Mouse (Mus musculus): ENCODE measurements around the gene Kremen1. TPM values are rescaled to one million over a fixed set of nuclear protein-coding genes. Genes with fewer than 3 reads are reported as not detected.

Gene Kremen1
- total and polyA plus RNA-seq, 3 experiments: 1.3 to 4.1 TPM; not detected in 1

DNA sequence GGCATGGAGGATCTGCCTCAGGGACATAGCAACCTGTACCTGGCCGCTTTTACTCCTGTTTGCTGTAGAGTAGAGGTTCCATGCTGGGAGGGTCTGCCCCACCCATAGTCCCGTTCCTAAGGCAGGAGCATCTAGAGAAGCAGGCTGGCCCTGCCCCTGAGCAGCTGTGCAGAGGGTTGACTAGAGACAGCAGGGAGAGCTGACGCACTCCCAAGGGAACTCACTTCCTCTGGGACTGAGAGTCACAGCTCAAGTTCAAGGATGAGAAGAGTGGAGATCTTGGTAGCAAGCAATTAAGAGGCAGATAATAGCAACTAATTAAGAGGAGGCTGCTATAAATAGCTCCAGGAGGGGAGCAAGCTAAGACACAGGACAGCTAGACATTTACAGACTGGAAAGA is 88.5 kb downstream of the Kremen1 start:
- no peaks in the 10 kb centered on the region for H3K27me3 ChIP-seq (ENCODE audit: control insufficient read depth in 1 of 2, insufficient read depth in 2 of 2, low read length in 2 of 2)
- H3K9me3 ChIP-seq (replicated peaks; ENCODE audit: insufficient read depth, low read length): no peaks in the 10 kb centered on the region
- no peak overlapping the region for H3K27ac ChIP-seq (ENCODE audit: control insufficient read depth, low read depth, low read length)
- no peak overlapping the region for H3K9ac ChIP-seq (ENCODE audit: control insufficient read depth, low read depth, low read length, poor library complexity, severe bottlenecking)
- no peaks in the 10 kb centered on the region for H3K79me2 ChIP-seq (ENCODE audit: control insufficient read depth, insufficient read depth, low read length, poor library complexity)
- H3K36me3 ChIP-seq (ENCODE audit: control insufficient read depth in 1 of 2, insufficient read depth in 2 of 2, low read length in 2 of 2): no peaks in the 10 kb centered on the region
- no peaks in the 10 kb centered on the region for H3K4me1 ChIP-seq (ENCODE audit: control insufficient read depth in 1 of 2, insufficient read depth in 2 of 2, low read length in 2 of 2)
- H3K4me3 ChIP-seq (ENCODE audit: control insufficient read depth in 1 of 2, insufficient read depth in 1 of 2, low read depth in 2 of 2, low read length in 2 of 2): no peak overlapping the region
- TF ChIP-seq GATA1 (IDR thresholded peaks at IDR 0.05; ENCODE audit: low read depth, low read length) (no peak), MYC (IDR thresholded peaks at IDR 0.05; ENCODE audit: low read depth, low read length) (no peak), POLR2A (IDR thresholded peaks at IDR 0.05; ENCODE audit: control insufficient read depth in 1 of 2, insufficient read depth in 1 of 2, low read depth in 1 of 2, low read length in 2 of 2, poor library complexity in 1 of 2) (no peak), SMC3 (IDR thresholded peaks at IDR 0.05; ENCODE audit: low read depth, low read length) (no peak), ZNF384 (IDR thresholded peaks at IDR 0.05; ENCODE audit: low read depth, low read length) (no peak), NELFE (IDR thresholded peaks at IDR 0.05; ENCODE audit: low read depth, low read length) (no peak), E2F4 (IDR thresholded peaks at IDR 0.05; ENCODE audit: borderline replicate concordance, low read depth, low read length) (no peak), GABPA (IDR thresholded peaks at IDR 0.05; ENCODE audit: low read depth, low read length) (no peak), ZC3H11A (IDR thresholded peaks at IDR 0.05; ENCODE audit: low read depth, low read length) (no peak), RAD21 (IDR thresholded peaks at IDR 0.05; ENCODE audit: low read depth, low read length) (no peak), ZKSCAN1 (IDR thresholded peaks at IDR 0.05; ENCODE audit: low read depth, low read length) (no peak), ETS1 (IDR thresholded peaks at IDR 0.05; ENCODE audit: low read depth, low read length) (no peak), UBTF (IDR thresholded peaks at IDR 0.05; ENCODE audit: borderline replicate concordance, insufficient read depth, low read depth, low read length) (no peak), TAL1 (IDR thresholded peaks at IDR 0.05; ENCODE audit: low read length) (no peak)
- no peak for DNase-seq (ENCODE audit: low read depth, low spot score)

DNA sequence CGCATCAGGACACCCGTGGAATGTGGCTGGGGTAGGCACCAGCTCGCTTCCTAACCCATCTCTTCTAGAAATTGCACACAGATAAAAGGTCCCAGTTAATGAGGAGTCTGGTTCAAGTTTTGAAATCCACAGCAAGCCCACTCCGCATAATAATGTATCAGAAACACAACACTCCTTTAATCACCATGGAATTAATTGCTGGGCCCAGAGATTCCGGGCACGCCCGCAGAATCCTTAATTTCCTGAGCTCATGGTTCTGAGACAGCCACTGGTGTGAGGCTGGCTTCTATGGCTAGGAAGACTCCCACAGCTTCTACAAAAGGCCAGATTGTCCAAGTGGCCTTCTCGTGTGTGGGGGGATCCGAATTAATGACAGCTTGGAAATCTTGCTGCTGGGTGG is 94.0 kb downstream of the Kremen1 start:
- Histone ChIP-seq H3K4me3 (ENCODE audit: control insufficient read depth in 1 of 2, insufficient read depth in 1 of 2, low read depth in 2 of 2, low read length in 2 of 2) (no peak overlapping the region), H3K9me3 (replicated peaks; ENCODE audit: insufficient read depth, low read length) (no peaks in the 10 kb centered on the region), H3K27ac (ENCODE audit: control insufficient read depth, low read depth, low read length) (no peak overlapping the region), H3K36me3 (ENCODE audit: control insufficient read depth in 1 of 2, insufficient read depth in 2 of 2, low read length in 2 of 2) (no peaks in the 10 kb centered on the region), H3K79me2 (ENCODE audit: control insufficient read depth, insufficient read depth, low read length, poor library complexity) (no peaks in the 10 kb centered on the region), H3K9ac (ENCODE audit: control insufficient read depth, low read depth, low read length, poor library complexity, severe bottlenecking) (no peak overlapping the region), H3K27me3 (ENCODE audit: control insufficient read depth in 1 of 2, insufficient read depth in 2 of 2, low read length in 2 of 2) (no peaks in the 10 kb centered on the region), H3K4me1 (ENCODE audit: control insufficient read depth in 1 of 2, insufficient read depth in 2 of 2, low read length in 2 of 2) (peaks cover 0 to 3% of the 10 kb centered on the region in 2 experiments; a peak in 1 of 4 replicates)
- no peak for DNase-seq (ENCODE audit: low read depth, low spot score)
- no peak for TF ChIP-seq ZKSCAN1 (IDR thresholded peaks at IDR 0.05; ENCODE audit: low read depth, low read length)
- TF ChIP-seq GATA1 (IDR thresholded peaks at IDR 0.05; ENCODE audit: low read depth, low read length): no peak
- TF ChIP-seq TBP (IDR thresholded peaks at IDR 0.05; ENCODE audit: low read depth, low read length): no peak
- no peak for TF ChIP-seq POLR2A (IDR thresholded peaks at IDR 0.05; ENCODE audit: control insufficient read depth in 1 of 2, insufficient read depth in 1 of 2, low read depth in 1 of 2, low read length in 2 of 2, poor library complexity in 1 of 2)
- no peak for TF ChIP-seq ZNF384 (IDR thresholded peaks at IDR 0.05; ENCODE audit: low read depth, low read length)
